Mouse (Mus musculus) CD4-positive, CD25-positive, alpha-beta regulatory T cell, adult 9 weeks (primary cell): Measurements from ENCODE around the gene Rbms3. TPM values are rescaled to one million over a fixed set of nuclear protein-coding genes. Genes with fewer than 3 reads are reported as not detected.

Experiments used
- polyA plus RNA-seq: library from polyadenylated mRNA; unstranded; fragments of 100-300 nt; shearing (Covaris generic); gene quantifications from one replicate; pipeline ENCODE4 v1.2.1, GENCODE M21; 2017

Rbms3 gene
- polyA plus RNA-seq: not detected

GRCm38 (mm10) chr9:117629771-117630170 is at the start of gene Rbms3:
Rbms3 (minus strand) TSS chr9:117629913.

